Mouse (Mus musculus): ENCODE results near the gene Tecrl.

GRCm38 (mm10) chr5:83238848-83239452, 116.0 kb downstream of the Tecrl start:
- TF ChIP-seq CTCF (conservative IDR thresholded peaks at IDR 0.05; ENCODE audit: low read length): no peak
- TF ChIP-seq POU5F1 (IDR thresholded peaks at IDR 0.05; ENCODE audit: borderline replicate concordance, low read length): no peak
